Mouse (Mus musculus) ES-Bruce4 (cell line): ENCODE measurements around the gene Mapk1ip1. TPM values are rescaled to one million over a fixed set of nuclear protein-coding genes. Genes with fewer than 3 reads are reported as not detected.

Experiments used
- H3K27ac ChIP-seq: 2 replicates; pipeline ENCODE4 v1.5.1; 2012; ENCODE audit warnings: low read length, inconsistent platforms; ENCODE audit not compliant: insufficient read depth
- H3K27me3 ChIP-seq: 2 replicates; pipeline ENCODE4 v1.6.1; 2012; ENCODE audit warnings: mild to moderate bottlenecking, low read length, inconsistent platforms; ENCODE audit not compliant: control insufficient read depth, poor library complexity, insufficient read depth, severe bottlenecking
- H3K36me3 ChIP-seq: 2 replicates; pipeline ENCODE4 v1.6.1; 2012; ENCODE audit warnings: inconsistent platforms, mild to moderate bottlenecking, low read length, moderate library complexity; ENCODE audit not compliant: control insufficient read depth, poor library complexity, insufficient read depth, severe bottlenecking
- H3K4me1 ChIP-seq: one replicate; pipeline ENCODE4 v1.8.1; 2011; ENCODE audit warnings: low read length; ENCODE audit not compliant: control insufficient read depth, insufficient read depth
- H3K4me3 ChIP-seq: 2 replicates; pipeline ENCODE4 v1.5.1; 2011; ENCODE audit warnings: low read depth, mild to moderate bottlenecking, low read length
- H3K9ac ChIP-seq: 2 replicates; pipeline ENCODE4 v1.6.1; 2012; ENCODE audit warnings: low read depth, mild to moderate bottlenecking, inconsistent platforms; ENCODE audit not compliant: poor library complexity, severe bottlenecking
- H3K9me3 ChIP-seq: replicated peaks from 2 replicates; pipeline ENCODE4 v1.6.1; 2012; ENCODE audit warnings: mild to moderate bottlenecking, low read length, inconsistent platforms; ENCODE audit not compliant: control insufficient read depth, poor library complexity, insufficient read depth, severe bottlenecking
- CTCF ChIP-seq: IDR thresholded peaks from one replicate; pipeline ENCODE4 v1.8.1; 2011; ENCODE audit warnings: low read depth, low read length
- EP300 ChIP-seq: IDR thresholded peaks from 2 replicates; pipeline ENCODE4 v1.6.1; 2011; ENCODE audit warnings: low read depth, low read length; ENCODE audit not compliant: insufficient read depth
- POLR2A ChIP-seq: IDR thresholded peaks from one replicate; pipeline ENCODE4 v1.8.1; 2011; ENCODE audit warnings: low read length; ENCODE audit not compliant: insufficient read depth
- polyA plus RNA-seq: library from polyadenylated mRNA; stranded (reverse); fragments of >200 nt; gene quantifications from 2 replicates; pipeline ENCODE4 v1.2.4, GENCODE M21; 2011; ENCODE audit warnings: low read depth; ENCODE audit not compliant: missing spikeins, insufficient read depth, insufficient read length

Gene Mapk1ip1
- polyA plus RNA-seq = 22.9 and 24.7 TPM in 2 replicates

DNA sequence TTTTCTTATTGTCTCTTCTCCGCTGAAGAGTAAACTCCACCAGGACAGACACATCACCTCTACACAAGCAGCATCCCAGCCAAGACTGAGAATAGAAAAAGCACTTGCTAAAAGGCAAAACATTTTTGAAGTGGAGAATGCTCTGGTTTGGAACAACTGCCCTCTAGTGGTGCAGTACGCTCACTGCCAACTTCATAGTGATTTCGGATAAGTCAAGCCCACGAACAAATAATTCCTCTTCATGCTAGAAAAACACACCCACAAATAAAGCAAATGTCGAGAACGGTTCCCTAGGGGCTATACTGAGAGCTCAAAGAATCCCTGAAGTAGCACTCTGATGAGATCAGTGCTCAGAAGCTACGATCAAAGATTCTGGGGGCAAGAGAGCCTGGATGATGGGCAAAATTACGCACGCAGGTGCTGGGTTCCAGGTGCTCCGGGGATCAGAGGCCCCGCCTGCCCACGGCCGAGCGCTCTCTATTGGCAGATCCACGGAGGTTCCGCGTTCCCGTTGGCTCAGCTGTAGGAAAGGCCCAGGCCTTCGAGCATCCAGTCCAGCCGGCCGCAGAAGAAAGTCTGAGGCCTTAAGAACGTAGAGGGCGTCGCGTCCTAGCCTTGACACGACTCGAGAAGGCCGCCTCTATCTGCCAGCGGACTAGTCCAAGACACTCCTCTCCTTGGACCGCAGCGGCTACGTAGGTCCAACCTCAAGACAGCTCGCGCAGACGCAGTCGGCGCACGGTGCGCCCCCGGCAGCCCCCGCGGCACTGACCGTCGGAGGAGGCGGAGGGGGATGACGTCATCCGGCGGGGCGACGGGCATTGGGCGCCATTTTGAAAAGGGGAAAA is at the start of gene Mapk1ip1, which contains the start of gene Ppp2r2d:
Gene Mapk1ip1 (minus strand): TSS at position 730 of the 848 bp plus-strand sequence.
Gene Ppp2r2d (plus strand): TSS at position 536 of the 848 bp plus-strand sequence.
- TF ChIP-seq CTCF (peak; percentile 21), POLR2A (peak; percentile 87), EP300 (no peak)
- Histone ChIP-seq H3K9me3 (no peaks in the 10 kb centered on the region), H3K36me3 (no peaks in the 10 kb centered on the region), H3K27ac (peak within 1 kb of the TSS; percentile 60), H3K4me1 (peaks cover 2% of the 10 kb centered on the region), H3K9ac (peak within 1 kb of the TSS; percentile 99), H3K4me3 (peak within 1 kb of the TSS; percentile 91), H3K27me3 (no peaks in the 10 kb centered on the region)

DNA sequence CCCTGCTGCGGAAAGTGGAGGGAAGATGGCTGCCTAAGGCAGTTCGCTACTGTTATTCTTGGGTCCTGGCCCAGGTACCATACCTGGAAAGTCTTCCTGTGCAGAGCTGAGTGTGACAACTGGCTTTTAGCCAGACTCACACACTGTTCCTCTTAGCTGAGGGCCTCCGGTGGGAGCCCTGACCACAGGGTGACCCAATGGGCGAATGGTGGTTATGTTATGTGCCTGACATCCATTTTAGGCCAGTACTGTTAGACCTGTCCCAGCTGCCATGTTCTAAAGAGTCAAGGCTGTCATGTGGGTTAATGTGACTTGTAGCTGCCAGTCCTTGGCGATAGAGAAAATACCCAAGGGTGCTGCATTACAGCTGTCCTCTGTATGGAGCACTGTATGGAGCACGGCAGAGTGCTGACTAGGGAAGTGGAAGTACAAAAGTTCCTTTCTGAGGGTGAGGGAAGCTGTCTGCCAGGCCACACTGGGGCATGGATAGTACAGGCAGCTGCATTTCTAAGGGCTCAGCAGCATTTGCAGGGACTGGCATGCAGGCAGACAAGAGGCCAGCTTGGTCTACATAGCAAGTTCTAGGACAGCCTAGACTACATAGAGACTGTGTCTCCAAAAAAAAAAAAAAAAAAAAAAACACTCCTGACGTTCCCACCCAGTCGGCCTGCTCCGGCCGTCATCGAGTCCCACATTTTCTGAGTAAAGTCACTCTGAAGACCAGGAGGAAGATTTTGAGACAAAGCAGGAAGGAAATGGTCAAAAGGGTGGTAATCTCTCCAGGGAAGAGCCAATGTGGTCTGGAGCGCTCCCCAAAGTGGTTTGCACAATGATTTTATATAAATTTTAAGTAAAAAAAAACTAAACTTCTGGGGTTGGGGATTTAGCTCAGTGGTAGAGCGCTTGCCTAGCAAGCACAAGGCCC is 39.6 kb upstream of the Mapk1ip1 start:
- Histone ChIP-seq H3K9me3 (no peaks in the 10 kb centered on the region), H3K4me1 (no peaks in the 10 kb centered on the region), H3K27me3 (no peaks in the 10 kb centered on the region), H3K4me3 (no peak overlapping the region), H3K36me3 (peaks cover 18% of the 10 kb centered on the region), H3K27ac (no peak overlapping the region), H3K9ac (no peak overlapping the region)
- TF ChIP-seq EP300 (no peak), CTCF (no peak), POLR2A (no peak)

DNA sequence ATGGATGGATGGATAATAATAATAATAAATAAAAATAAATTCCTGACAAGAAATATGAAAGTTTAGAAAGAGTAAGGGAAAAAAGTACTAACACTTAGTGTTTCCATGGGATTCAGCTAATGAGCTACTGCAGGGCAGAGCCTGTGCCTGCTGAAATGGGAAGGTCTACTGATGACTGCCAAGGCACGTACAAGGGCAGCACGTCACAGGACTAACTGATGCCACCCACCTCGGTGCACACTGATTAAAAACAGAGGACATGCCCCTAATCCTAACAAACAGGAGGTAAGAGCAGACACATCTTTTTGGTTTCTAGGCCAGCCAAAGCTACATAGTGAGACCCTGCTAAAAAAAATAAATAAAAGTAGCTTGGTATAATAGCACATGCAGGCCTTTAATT is 37.7 kb upstream of the Mapk1ip1 start:
- no peaks in the 10 kb centered on the region for H3K4me1 ChIP-seq

DNA sequence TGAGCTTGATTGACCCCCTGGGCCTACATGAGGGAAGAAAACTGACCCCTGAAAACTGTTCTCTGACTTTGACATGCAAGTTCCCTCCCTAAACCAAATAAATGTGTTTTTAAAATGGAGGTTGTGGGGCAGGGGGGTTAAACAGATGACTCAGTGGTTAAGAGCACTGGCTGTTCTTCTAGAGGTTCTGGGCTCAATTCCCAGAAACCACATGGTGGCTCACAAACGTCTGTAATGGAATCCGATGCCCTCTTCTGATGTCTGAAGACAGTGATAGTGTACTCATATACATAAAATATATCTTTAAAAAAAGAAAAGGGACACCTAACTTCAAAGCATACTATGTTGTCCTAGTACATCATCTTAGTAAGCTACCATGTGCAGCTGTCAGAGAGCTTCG is 29.0 kb upstream of the Mapk1ip1 start:
- no peak overlapping the region for H3K27ac ChIP-seq
- H3K9me3 ChIP-seq = no peaks in the 10 kb centered on the region
- H3K27me3 ChIP-seq = no peaks in the 10 kb centered on the region
- H3K4me3 ChIP-seq = no peak overlapping the region
- peaks cover 84% of the 10 kb centered on the region for H3K36me3 ChIP-seq
- no peak overlapping the region for H3K9ac ChIP-seq
- H3K4me1 ChIP-seq = no peaks in the 10 kb centered on the region
- no peak for TF ChIP-seq POLR2A
- TF ChIP-seq EP300 = no peak
- no peak for TF ChIP-seq CTCF

More for the DNA sequence above, 37.7 kb upstream of the Mapk1ip1 start:
- H3K36me3 ChIP-seq = peaks cover 36% of the 10 kb centered on the region
- TF ChIP-seq POLR2A (no peak), CTCF (no peak), EP300 (no peak)
- H3K27ac ChIP-seq = no peak overlapping the region
- H3K4me3 ChIP-seq = no peak overlapping the region
- H3K27me3 ChIP-seq = no peaks in the 10 kb centered on the region
- H3K9ac ChIP-seq = no peak overlapping the region
- H3K9me3 ChIP-seq = no peaks in the 10 kb centered on the region

GRCm38 (mm10) chr7:138872956-138873355 is 26.9 kb upstream of the Mapk1ip1 start:
- Histone ChIP-seq H3K9me3 (no peaks in the 10 kb centered on the region), H3K27me3 (no peaks in the 10 kb centered on the region), H3K9ac (no peak overlapping the region), H3K4me1 (no peaks in the 10 kb centered on the region), H3K4me3 (no peak overlapping the region), H3K27ac (no peak overlapping the region), H3K36me3 (peaks cover 84% of the 10 kb centered on the region)
- TF ChIP-seq EP300 (no peak), POLR2A (no peak), CTCF (no peak)
